16 mouse cellular contexts compared by ENCODE assay signal in the genomic region with DNA sequence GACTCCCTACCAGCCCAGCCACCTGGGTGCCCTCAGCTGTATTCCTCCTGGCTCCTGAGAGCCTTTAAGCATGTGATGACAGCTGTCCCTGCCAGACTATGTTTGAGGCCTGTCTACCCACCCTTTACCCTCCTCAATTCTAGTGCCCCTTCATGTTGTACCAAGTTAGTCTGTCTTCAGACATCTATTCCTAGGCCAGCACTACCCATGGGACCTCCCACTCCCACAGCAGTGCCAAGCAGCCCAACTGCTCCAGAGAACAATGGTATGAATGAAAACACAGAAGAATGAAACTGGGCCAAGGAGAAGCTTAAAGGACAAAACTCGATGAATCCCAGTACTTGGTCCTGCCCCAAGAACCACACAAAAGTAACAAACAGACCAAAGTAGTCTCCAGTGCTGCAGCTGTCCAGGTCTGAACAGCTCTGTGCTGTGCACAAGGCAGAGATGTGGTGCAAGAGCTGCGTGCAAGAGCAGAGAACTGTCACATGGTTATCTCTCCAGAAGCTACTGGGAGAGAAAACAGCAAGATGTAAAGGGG. TPM values are rescaled to one million over a fixed set of nuclear protein-coding genes. Genes with fewer than 3 reads are reported as not detected.
DNase-seq lines count a peak whose midpoint lies in the region; ATAC-seq and TF ChIP-seq lines count a peak whose summit lies in the region.
"Had no signal": no experiment of that assay in that cellular context is flagged by ENCODE, and none has a peak within 500 bp of the region (broad histone marks: within the 10 kb centered on the region; RNA-seq: fewer than 3 reads in every experiment).

No protein-coding gene starts in this region.

- no peak for TF ChIP-seq CTCF in testis, adult 2 months (IDR thresholded peaks at IDR 0.05; ENCODE audit: control insufficient read depth, insufficient read depth, insufficient replicate concordance, low read depth, low read length)

- H3K27me3 ChIP-seq in heart, embryonic 15.5 days: no peaks in the 10 kb centered on the region
- H3K27me3 ChIP-seq in testis, adult 2 months (ENCODE audit: control insufficient read depth, insufficient read depth, low read length): no peaks in the 10 kb centered on the region
- H3K27me3 ChIP-seq in liver, embryonic 13.5 days: no peaks in the 10 kb centered on the region
- H3K27me3 ChIP-seq: embryonic facial prominence, embryonic 13.5 days had no signal

- no peak for TF ChIP-seq POLR2A in testis, adult 2 months (IDR thresholded peaks at IDR 0.05; ENCODE audit: control insufficient read depth, low read depth, low read length)

- H3K4me1 ChIP-seq in heart, embryonic 15.5 days (replicated peaks): peaks cover 70% of the 10 kb centered on the region
- peaks cover 8% of the 10 kb centered on the region for H3K4me1 ChIP-seq in testis, adult 2 months (ENCODE audit: control insufficient read depth, insufficient read depth, low read length)
- peaks cover 55% of the 10 kb centered on the region for H3K4me1 ChIP-seq in liver, embryonic 13.5 days (replicated peaks)

- 35% methylated on average over 2 of the region's 2 CpGs for WGBS in heart, embryonic 15.5 days
- 31% methylated on average over 2 of the region's 2 CpGs for WGBS in liver, embryonic 13.5 days (ENCODE audit: insufficient replicate concordance)

- no peak for DNase-seq in heart, postnatal 14 days
- DNase-seq in testis, postnatal 14 days (ENCODE audit: low spot score): no peak
- no peak for DNase-seq in liver, embryonic 13.5 days
- DNase-seq in telencephalon, adult 2 months (ENCODE audit: low read depth, low spot score): peak; percentile 10
- DNase-seq in adrenal gland, adult 18-20 months (ENCODE audit: low spot score in 2 of 2): no peak
- no peak for DNase-seq in kidney, postnatal 10 days
- DNase-seq: cerebellum, adult 11 months; layer of hippocampus, adult 9-11 months; spleen, adult 18-20 months had no signal

- peaks cover 10% of the 10 kb centered on the region; the same call in 1 of the 2 replicates for H3K36me3 ChIP-seq in heart, embryonic 15.5 days
- no peaks in the 10 kb centered on the region; the same call in 1 of the 2 replicates for H3K36me3 ChIP-seq in testis, adult 2 months (ENCODE audit: control insufficient read depth, insufficient read depth, low read length)
- H3K36me3 ChIP-seq in liver, embryonic 13.5 days: peaks cover 23% of the 10 kb centered on the region

- no peak overlapping the region for H3K4me3 ChIP-seq in heart, embryonic 15.5 days
- no peak overlapping the region for H3K4me3 ChIP-seq in testis, adult 2 months (ENCODE audit: control insufficient read depth, low read depth, low read length)
- no peak overlapping the region for H3K4me3 ChIP-seq in liver, embryonic 13.5 days (replicated peaks)
- H3K4me3 ChIP-seq: embryonic facial prominence, embryonic 13.5 days had no signal

- peak overlapping the region; percentile 34; the same call in 1 of the 2 replicates for H3K4me2 ChIP-seq in heart, embryonic 15.5 days
- H3K4me2 ChIP-seq in liver, embryonic 13.5 days: no peak overlapping the region
- H3K4me2 ChIP-seq: embryonic facial prominence, embryonic 13.5 days had no signal

- H3K9ac ChIP-seq in heart, embryonic 15.5 days: no peak overlapping the region
- H3K9ac ChIP-seq in liver, embryonic 13.5 days: no peak overlapping the region
- H3K9ac ChIP-seq: embryonic facial prominence, embryonic 13.5 days had no signal

- no peaks in the 10 kb centered on the region for H3K9me3 ChIP-seq in heart, embryonic 15.5 days (replicated peaks)
- H3K9me3 ChIP-seq in liver, embryonic 13.5 days (replicated peaks): no peaks in the 10 kb centered on the region
- H3K9me3 ChIP-seq: embryonic facial prominence, embryonic 13.5 days had no signal

- intact Hi-C loops in heart, postnatal 14 days (cut with DNase I): no loop called here

- peak overlapping the region; percentile 78 for H3K27ac ChIP-seq in heart, embryonic 15.5 days
- peak overlapping the region; percentile 30; the same call in 1 of the 2 replicates for H3K27ac ChIP-seq in testis, adult 2 months (ENCODE audit: control insufficient read depth, insufficient read depth, low read depth, low read length)
- no peak overlapping the region; the same call in 1 of the 2 replicates for H3K27ac ChIP-seq in liver, embryonic 13.5 days
- H3K27ac ChIP-seq: embryonic facial prominence, embryonic 13.5 days had no signal

- ATAC-seq in heart, embryonic 15.5 days (replicated peaks; ENCODE audit: insufficient number of reproducible peaks, insufficient read depth, low FRiP score, low read depth): peak; percentile 69; the same call in 1 of the 2 replicates
- peak; percentile 43 for ATAC-seq in liver, embryonic 13.5 days (ENCODE audit: low read depth)
- ATAC-seq: intestine, embryonic 16.5 days had no signal

RNA-seq across cellular contexts. Expression of a gene that starts 11.7 kb away (rescaled TPM):
- polyA plus RNA-seq in heart, embryonic 15.5 days (2015; fragmentation: Nextera tagmentation; extraction: Ambion mirVana): 19.8 and 25.2 TPM in 2 replicates
- 10 to 100 TPM; 37.8 to 38.9 TPM for total RNA-seq in heart, postnatal 14 days (2021)
- polyA plus RNA-seq in testis, adult 2 months (2012; rRNA removed): 41.0 and 45.8 TPM in 2 replicates
- 9.9 and 12.0 TPM in 2 replicates for polyA plus RNA-seq in liver, embryonic 13.5 days (2015; fragmentation: Nextera tagmentation; extraction: Ambion mirVana)
- total RNA-seq in adrenal gland, adult 18-20 months (2021): 10 to 100 TPM; 43.2 to 47.7 TPM

RNA-seq across cellular contexts. Expression of a gene that starts 28.0 kb away (rescaled TPM):
- 29.9 and 38.5 TPM in 2 replicates for polyA plus RNA-seq in heart, embryonic 15.5 days (2015; fragmentation: Nextera tagmentation; extraction: Ambion mirVana)
- total RNA-seq in heart, postnatal 14 days (2021): 10 to 100 TPM; 10.3 to 11.5 TPM
- 20.3 and 21.6 TPM in 2 replicates for polyA plus RNA-seq in testis, adult 2 months (2012; rRNA removed)
- polyA plus RNA-seq in liver, embryonic 13.5 days (2015; fragmentation: Nextera tagmentation; extraction: Ambion mirVana): 19.6 and 21.0 TPM in 2 replicates
- total RNA-seq in adrenal gland, adult 18-20 months (2021): 10 to 100 TPM; 25.8 to 27.0 TPM

RNA-seq across cellular contexts. Expression of a gene that starts 52.8 kb away (rescaled TPM):
- polyA plus RNA-seq in heart, embryonic 15.5 days (2015; fragmentation: Nextera tagmentation; extraction: Ambion mirVana): not detected in 2 replicates
- not detected for total RNA-seq in heart, postnatal 14 days (2021)
- polyA plus RNA-seq in testis, adult 2 months (2012; rRNA removed): not detected in 2 replicates
- polyA plus RNA-seq in liver, embryonic 13.5 days (2015; fragmentation: Nextera tagmentation; extraction: Ambion mirVana): not detected in 2 replicates
- not detected for total RNA-seq in adrenal gland, adult 18-20 months (2021)
- total RNA-seq: gastrocnemius, adult 8-10 months; liver, adult 2 months; monocyte, adult 5-6 weeks had no signal
- polyA plus RNA-seq: embryonic facial prominence, embryonic 13.5 days; intestine, embryonic 16.5 days; liver, adult 2 months had no signal
